Mouse (Mus musculus) large intestine, adult 2 months (tissue): ENCODE data around the gene Vmp1. TPM values are rescaled to one million over a fixed set of nuclear protein-coding genes. Genes with fewer than 3 reads are reported as not detected.

ENCODE experiments used
- DNase-seq: peaks from one replicate; pipeline ENCODE4 v3.0.0-alpha.2; 2012; ENCODE audit warnings: low read depth, low spot score
- WGBS: fragments of 180-500 bp; shearing (Covaris S2); methylation state at CpG from one replicate; pipeline ENCODE4 v1.1.7; 2018; 5-methylcytosine and 5-hydroxymethylcytosine counted together
- polyA plus RNA-seq: library from polyadenylated mRNA; depleted of rRNA; stranded (reverse); fragments of >200 nt; gene quantifications from 2 replicates; pipeline ENCODE4 v1.2.3, GENCODE M21; 2012; rRNA removed

The Vmp1 gene
- polyA plus RNA-seq, 1 experiment = 147 TPM

DNA sequence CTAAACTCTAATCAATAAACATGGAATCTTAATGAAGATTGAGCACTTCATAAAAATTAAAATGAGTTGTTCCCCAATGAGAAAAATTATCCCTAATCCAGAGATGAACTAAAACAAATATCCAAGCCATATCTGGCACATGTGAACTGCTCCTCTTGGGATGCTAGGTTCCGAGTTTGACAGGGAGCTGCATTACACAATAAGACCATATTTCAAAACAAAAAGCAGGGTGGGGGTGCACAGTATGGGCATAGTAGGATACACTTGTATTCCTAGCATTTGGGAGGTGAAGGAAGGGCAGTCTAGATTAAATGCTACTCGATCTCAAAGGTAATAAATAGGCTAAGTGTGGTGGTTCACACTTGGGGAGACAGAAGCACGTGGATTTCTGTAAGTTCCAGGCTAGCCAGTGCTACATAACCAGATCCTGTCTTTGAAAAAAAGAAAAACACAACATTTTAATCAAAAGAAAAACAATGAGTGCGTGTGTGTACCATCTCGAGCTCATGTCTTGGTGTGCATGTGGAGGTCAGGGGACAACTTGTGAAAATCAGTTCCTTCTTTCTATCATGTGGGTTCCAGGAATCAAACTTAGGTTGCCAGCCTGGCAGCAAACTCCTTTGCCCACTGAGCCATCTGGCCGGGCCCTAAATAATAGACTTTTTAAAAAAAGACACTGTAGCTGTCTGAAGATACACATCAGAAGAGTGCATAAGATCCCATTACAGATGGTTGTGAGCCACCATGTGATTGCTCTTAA, 143.7 kb downstream of the Vmp1 start:
- 79% methylated on average over 6 of the region's 6 CpGs for WGBS
- DNase-seq = no peak

DNA sequence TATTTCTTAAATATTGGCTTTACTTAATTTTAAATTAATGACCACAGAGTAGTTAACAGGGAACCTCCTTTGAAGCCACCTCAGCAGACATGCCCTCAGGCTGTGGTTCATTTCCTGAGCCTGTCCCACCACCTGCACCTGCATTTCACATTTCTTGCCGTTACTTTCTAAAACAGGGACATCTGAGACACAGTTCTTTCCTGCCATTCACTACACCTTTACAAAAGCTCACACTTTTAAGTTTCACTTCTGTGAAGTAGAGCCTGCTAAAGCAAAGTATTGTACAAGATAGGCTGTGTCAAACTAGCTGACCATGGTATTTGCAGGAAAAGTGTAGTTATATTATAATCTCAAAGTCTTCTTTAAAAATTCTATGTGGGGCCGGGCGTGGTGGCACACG, 144.8 kb downstream of the Vmp1 start:
- no peak for DNase-seq
- WGBS = 91% methylated on average over 4 of the region's 4 CpGs

GRCm38 (mm10) chr11:86534201-86534910, 149.3 kb downstream of the Vmp1 start:
- 84% methylated on average over 5 of the region's 5 CpGs for WGBS
- DNase-seq = no peak

Other genes with a start within 250 kb of the Vmp1 start
- gene Rnft1, start 199.2 kb downstream of the Vmp1 start, polyA plus RNA-seq = 5.4 and 7.1 TPM in 2 replicates
- gene Rps6kb1, start 139.0 kb downstream of the Vmp1 start, polyA plus RNA-seq = 5.7 and 6.6 TPM in 2 replicates
- 3.6 and 4.0 TPM in 2 replicates for gene Tubd1, start 138.8 kb downstream of the Vmp1 start, polyA plus RNA-seq
- gene Ptrh2, start 149 bp upstream of the Vmp1 start, polyA plus RNA-seq = 4.9 TPM in 2 replicates
- 116 and 130 TPM in 2 replicates for gene Cltc, start 73.7 kb upstream of the Vmp1 start, polyA plus RNA-seq
- 3.9 and 4.3 TPM in 2 replicates for gene Dhx40, start 123.9 kb upstream of the Vmp1 start, polyA plus RNA-seq